Mouse (Mus musculus) kidney, embryonic 16.5 days (tissue): ENCODE measurements around the gene Pole3. TPM values are rescaled to one million over a fixed set of nuclear protein-coding genes. Genes with fewer than 3 reads are reported as not detected.
A peak's percentile ranks its signal among the peaks of the same experiment; 100 is the strongest.

Experiments
- ATAC-seq: fragments of 200-750 bp; cut with Nextera tagmentation; 2 replicates; pipeline ENCODE4 v1.8.0; 2017; ENCODE audit warnings: moderate TSS enrichment; ENCODE audit not compliant: low FRiP score, low TSS enrichment
- H3K27ac ChIP-seq: fragments of 300-500 bp; sonication (generic); 2 replicates; pipeline ENCODE4 v1.5.1; 2014; ENCODE audit warnings: low read length
- H3K27me3 ChIP-seq: fragments of 300-500 bp; sonication (generic); 2 replicates; pipeline ENCODE4 v1.6.1; 2014; ENCODE audit warnings: low read length, control low read depth, mixed read lengths; ENCODE audit not compliant: insufficient read depth
- H3K36me3 ChIP-seq: fragments of 300-500 bp; sonication (generic); 2 replicates; pipeline ENCODE4 v1.6.1; 2014; ENCODE audit warnings: low read length, control low read depth, mixed read lengths; ENCODE audit not compliant: insufficient read depth
- H3K4me1 ChIP-seq: fragments of 300-500 bp; sonication (generic); 2 replicates; pipeline ENCODE4 v1.6.1; 2014; ENCODE audit warnings: low read length, control low read depth, mixed read lengths; ENCODE audit not compliant: insufficient read depth
- H3K4me2 ChIP-seq: fragments of 300-500 bp; sonication (generic); replicated peaks from 2 replicates; pipeline ENCODE4 v1.6.1; 2014; ENCODE audit warnings: low read depth, low read length
- H3K4me3 ChIP-seq: fragments of 300-500 bp; sonication (generic); 2 replicates; pipeline ENCODE4 v1.5.1; 2014; ENCODE audit warnings: mild to moderate bottlenecking, low read length
- H3K9ac ChIP-seq: fragments of 300-500 bp; sonication (generic); replicated peaks from 2 replicates; pipeline ENCODE4 v1.6.1; 2014; ENCODE audit warnings: low read length
- H3K9me3 ChIP-seq: fragments of 300-500 bp; sonication (generic); 2 replicates; pipeline ENCODE4 v1.6.1; 2016; ENCODE audit warnings: low read length, control low read depth
- WGBS: fragments of 180-500 bp; shearing (Covaris S2); extraction: QIAGEN DNeasy Blood & Tissue Kit; methylation state at CpG from one replicate; pipeline ENCODE4 v1.1.7; 2014; 5-methylcytosine and 5-hydroxymethylcytosine counted together
- polyA plus RNA-seq: library from polyadenylated mRNA; unstranded; fragments of >200 nt; fragmentation: Nextera tagmentation; extraction: Ambion mirVana; gene quantifications from 2 replicates; pipeline ENCODE4 v1.2.1, GENCODE M21; 2015

The Pole3 gene
- polyA plus RNA-seq = 97.0 and 102 TPM in 2 replicates

DNA sequence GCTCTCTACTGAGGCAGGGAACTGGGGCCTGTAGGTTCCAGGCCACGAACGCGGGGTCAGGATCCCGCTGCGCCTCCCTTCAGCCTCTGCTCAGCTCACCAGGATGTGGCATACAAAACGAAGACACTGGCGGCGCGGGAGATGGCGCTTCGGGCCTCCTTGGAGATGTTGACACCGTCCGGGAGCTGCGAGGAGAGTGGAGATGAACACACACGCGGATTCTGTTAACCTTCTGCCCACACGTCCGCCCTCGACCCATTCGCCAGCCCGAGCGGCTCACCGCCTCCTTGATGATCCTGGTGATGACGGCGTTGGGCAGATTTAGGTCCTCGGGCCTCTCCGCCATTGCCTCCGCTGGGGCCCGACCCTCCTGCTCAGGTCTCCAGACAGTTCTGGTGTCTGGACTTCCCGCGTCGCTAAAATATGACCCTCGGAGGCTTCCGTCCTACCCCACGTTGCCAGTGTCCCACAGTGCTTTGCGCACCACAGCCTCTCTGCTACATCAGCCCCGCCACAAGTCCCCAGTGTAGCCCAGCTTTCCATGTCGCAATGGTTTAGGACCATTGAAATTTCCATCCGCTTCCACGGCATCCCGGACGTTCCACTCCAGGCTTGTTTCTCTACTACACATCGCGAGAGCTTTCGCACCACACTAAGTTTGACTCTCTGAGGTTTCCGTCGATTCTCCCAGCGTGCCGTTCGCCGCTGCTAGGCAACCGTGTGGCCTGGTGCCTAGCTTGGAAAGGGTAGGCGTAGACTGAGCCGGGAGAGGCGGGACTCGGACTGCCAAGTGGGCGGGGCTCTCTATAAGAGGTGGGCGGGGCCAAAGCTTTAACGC, at the start of gene Pole3, which contains the start of gene 4933430I17Rik:
Pole3 (minus strand) TSS at position 418 of the 838 bp plus-strand sequence.
4933430I17Rik (plus strand) TSS at position 719 of the 838 bp plus-strand sequence.
- Histone ChIP-seq H3K9ac (peak within 1 kb of the TSS; percentile 80), H3K4me3 (peak within 1 kb of the TSS; percentile 67), H3K27ac (peak within 1 kb of the TSS; percentile 97), H3K36me3 (peaks cover 5% of the 10 kb centered on the region; the same call in 1 of the 2 replicates), H3K9me3 (no peaks in the 10 kb centered on the region), H3K4me2 (peak within 1 kb of the TSS; percentile 88), H3K27me3 (no peaks in the 10 kb centered on the region), H3K4me1 (peaks cover 11% of the 10 kb centered on the region)
- under 1% methylated on average over 59 of the region's 59 CpGs for WGBS
- peak; percentile 98 for ATAC-seq

DNA sequence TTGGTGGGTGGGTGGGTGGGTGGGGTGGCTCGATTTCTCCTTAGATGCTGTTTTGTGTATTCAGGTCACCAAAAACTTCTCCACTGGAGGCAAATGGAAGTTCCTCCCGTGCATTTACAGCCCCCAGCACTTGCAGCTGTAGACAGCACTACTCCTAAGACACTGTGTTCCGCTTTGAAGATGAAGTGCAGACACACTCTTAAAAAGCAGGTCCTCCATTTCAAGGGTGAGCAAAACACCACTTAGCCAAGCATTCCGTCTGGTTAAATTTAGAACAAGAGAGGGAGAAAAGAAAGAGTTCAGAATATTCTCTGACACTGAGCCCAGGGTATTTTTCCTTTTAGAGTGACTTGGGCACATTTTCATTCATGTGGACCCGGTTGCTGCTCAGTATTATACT, 45.2 kb upstream of the Pole3 start:
- no peak overlapping the region for H3K9ac ChIP-seq
- peaks cover 6% of the 10 kb centered on the region; the same call in 1 of the 2 replicates for H3K4me1 ChIP-seq
- H3K36me3 ChIP-seq = no peaks in the 10 kb centered on the region
- no peak for ATAC-seq
- no peak overlapping the region for H3K4me3 ChIP-seq
- 59% methylated on average over 5 of the region's 5 CpGs for WGBS
- H3K9me3 ChIP-seq = no peaks in the 10 kb centered on the region
- no peaks in the 10 kb centered on the region for H3K27me3 ChIP-seq
- H3K27ac ChIP-seq = no peak overlapping the region
- H3K4me2 ChIP-seq = no peak overlapping the region

GRCm38 (mm10) chr4:62569603-62570002, 44.7 kb upstream of the Pole3 start:
- H3K9ac ChIP-seq = no peak overlapping the region
- ATAC-seq = no peak
- H3K27me3 ChIP-seq = no peaks in the 10 kb centered on the region
- H3K4me1 ChIP-seq = peaks cover 6% of the 10 kb centered on the region
- H3K27ac ChIP-seq = no peak overlapping the region
- no peak overlapping the region for H3K4me2 ChIP-seq
- H3K4me3 ChIP-seq = no peak overlapping the region
- H3K36me3 ChIP-seq = no peaks in the 10 kb centered on the region
- H3K9me3 ChIP-seq = no peaks in the 10 kb centered on the region
- 94% methylated on average over 5 of the region's 5 CpGs for WGBS

DNA sequence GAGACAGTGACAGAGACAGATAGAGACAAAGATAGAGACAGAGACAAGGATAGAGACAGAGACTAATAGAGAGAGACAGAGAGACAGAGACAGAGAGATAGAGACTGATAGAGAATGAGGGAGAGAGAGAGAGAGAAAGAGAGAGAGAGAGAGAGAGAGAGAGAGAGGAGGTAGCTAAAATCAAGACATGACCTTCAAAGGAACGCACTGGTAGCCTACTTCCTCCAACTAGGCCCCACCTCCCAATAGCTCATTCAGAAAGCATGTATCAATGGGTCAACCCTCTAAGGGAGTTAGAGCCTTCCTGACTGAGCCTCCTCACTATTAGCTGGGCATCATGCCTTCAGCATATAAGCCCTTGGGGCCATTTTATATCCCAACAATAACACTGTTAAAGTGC, 43.5 kb upstream of the Pole3 start:
- Histone ChIP-seq H3K4me1 (peaks cover 6% of the 10 kb centered on the region), H3K9me3 (no peaks in the 10 kb centered on the region), H3K36me3 (no peaks in the 10 kb centered on the region), H3K27me3 (no peaks in the 10 kb centered on the region), H3K4me2 (no peak overlapping the region), H3K27ac (no peak overlapping the region), H3K4me3 (no peak overlapping the region), H3K9ac (no peak overlapping the region)
- 63% methylated on average over 1 of the region's 1 CpGs for WGBS
- ATAC-seq = no peak

GRCm38 (mm10) chr4:62567696-62568095, 42.8 kb upstream of the Pole3 start:
- no peak for ATAC-seq
- Histone ChIP-seq H3K4me3 (no peak overlapping the region), H3K27ac (no peak overlapping the region), H3K27me3 (no peaks in the 10 kb centered on the region), H3K9me3 (no peaks in the 10 kb centered on the region), H3K4me2 (no peak overlapping the region), H3K4me1 (peaks cover 6% of the 10 kb centered on the region), H3K36me3 (no peaks in the 10 kb centered on the region), H3K9ac (no peak overlapping the region)
- WGBS = 87% methylated on average over 6 of the region's 6 CpGs

DNA sequence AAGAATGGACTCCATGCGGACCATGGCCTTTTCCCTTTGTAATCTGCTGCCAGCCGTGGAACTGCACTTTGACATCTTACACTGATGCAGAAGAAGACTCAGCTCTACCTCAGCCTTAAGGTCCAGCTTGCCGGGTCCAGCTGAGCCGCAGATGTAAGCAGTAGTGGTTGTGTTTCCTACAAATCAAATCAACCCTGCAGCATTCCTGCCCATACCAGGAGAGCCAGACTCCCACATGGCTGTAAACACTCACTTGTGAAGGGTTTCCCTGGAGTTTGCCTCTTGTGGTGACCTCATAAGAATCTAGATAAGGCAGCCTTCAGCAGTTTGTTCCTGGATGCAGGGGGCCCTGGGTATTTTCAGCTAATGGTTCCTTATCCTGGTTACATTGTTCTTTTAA, 41.7 kb upstream of the Pole3 start:
- Histone ChIP-seq H3K9ac (no peak overlapping the region), H3K9me3 (no peaks in the 10 kb centered on the region), H3K27me3 (no peaks in the 10 kb centered on the region), H3K4me1 (peaks cover 6% of the 10 kb centered on the region), H3K4me3 (no peak overlapping the region), H3K36me3 (no peaks in the 10 kb centered on the region), H3K27ac (no peak overlapping the region), H3K4me2 (no peak overlapping the region)
- WGBS = 50% methylated on average over 4 of the region's 4 CpGs
- no peak; the same call in 1 of the 2 replicates for ATAC-seq

DNA sequence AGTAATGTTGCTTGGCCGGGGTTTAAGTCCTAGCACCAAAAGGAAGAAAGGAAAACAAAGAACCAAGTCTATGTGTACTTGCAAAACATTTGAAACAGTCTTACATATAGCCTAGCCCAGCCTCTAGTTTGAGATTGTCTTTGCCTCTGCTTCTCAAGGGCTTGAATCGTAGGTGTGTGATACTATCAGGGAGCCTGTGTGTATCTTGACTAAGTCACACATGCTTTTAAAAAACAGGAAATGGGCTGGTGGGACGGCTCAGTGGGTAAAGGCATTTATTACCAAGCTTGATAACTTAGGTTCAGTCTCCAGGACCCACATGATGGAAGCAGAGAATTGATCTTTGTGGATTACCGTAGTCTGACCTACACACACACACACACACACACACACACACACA, 37.1 kb upstream of the Pole3 start:
- H3K9ac ChIP-seq = no peak overlapping the region
- no peaks in the 10 kb centered on the region for H3K27me3 ChIP-seq
- no peak for ATAC-seq
- WGBS = 64% methylated on average over 4 of the region's 4 CpGs
- H3K9me3 ChIP-seq = no peaks in the 10 kb centered on the region
- no peak overlapping the region for H3K4me3 ChIP-seq
- H3K36me3 ChIP-seq = no peaks in the 10 kb centered on the region
- H3K4me2 ChIP-seq = no peak overlapping the region
- no peak overlapping the region for H3K27ac ChIP-seq
- H3K4me1 ChIP-seq = peaks cover 6% of the 10 kb centered on the region; the same call in 1 of the 2 replicates

- no peaks in the 10 kb centered on the region for H3K9me3 ChIP-seq
- H3K9ac ChIP-seq = no peak overlapping the region
- no peak overlapping the region for H3K4me2 ChIP-seq
- H3K27ac ChIP-seq = no peak overlapping the region
- WGBS = 69% methylated on average over 3 of the region's 3 CpGs
- no peaks in the 10 kb centered on the region for H3K27me3 ChIP-seq
- no peak overlapping the region for H3K4me3 ChIP-seq
- H3K36me3 ChIP-seq = no peaks in the 10 kb centered on the region
- H3K4me1 ChIP-seq = peaks cover 6% of the 10 kb centered on the region; the same call in 1 of the 2 replicates
- no peak for ATAC-seq
Observed at GRCm38 (mm10) chr4:62561630-62562001, 36.7 kb upstream of the Pole3 start.

GRCm38 (mm10) chr4:62560963-62561629, 36.2 kb upstream of the Pole3 start:
- peaks cover under 1% of the 10 kb centered on the region; the same call in 1 of the 2 replicates for H3K4me1 ChIP-seq
- 22% methylated on average over 4 of the region's 4 CpGs for WGBS
- H3K27me3 ChIP-seq = no peaks in the 10 kb centered on the region
- no peak overlapping the region for H3K4me3 ChIP-seq
- no peak overlapping the region for H3K4me2 ChIP-seq
- no peak overlapping the region for H3K9ac ChIP-seq
- H3K27ac ChIP-seq = no peak overlapping the region
- no peaks in the 10 kb centered on the region for H3K9me3 ChIP-seq
- H3K36me3 ChIP-seq = no peaks in the 10 kb centered on the region
- ATAC-seq = peak; percentile 69; the same call in 1 of the 2 replicates
